Mouse (Mus musculus) kidney, postnatal 0 days (tissue): ENCODE results near the gene Dnajc8. TPM values are rescaled to one million over a fixed set of nuclear protein-coding genes. Genes with fewer than 3 reads are reported as not detected.

Experiments
- ATAC-seq: fragments of 200-750 bp; cut with Nextera tagmentation; replicated peaks from 2 replicates; pipeline ENCODE4 v1.8.0; 2017; ENCODE audit warnings: low read depth, moderate number of reproducible peaks, moderate TSS enrichment, moderate library complexity; ENCODE audit not compliant: low FRiP score
- DNase-seq: peaks from one replicate; pipeline ENCODE4 v3.0.0-alpha.2; 2016; ENCODE audit warnings: low spot score
- H3K27ac ChIP-seq: fragments of 300-500 bp; sonication (generic); 2 replicates; pipeline ENCODE4 v1.5.1; 2014; ENCODE audit warnings: mild to moderate bottlenecking
- H3K27me3 ChIP-seq: fragments of 300-500 bp; sonication (generic); 2 replicates; pipeline ENCODE4 v1.6.1; 2014; ENCODE audit warnings: low read length, mixed read lengths; ENCODE audit not compliant: insufficient read depth
- H3K36me3 ChIP-seq: fragments of 300-500 bp; sonication (generic); 2 replicates; pipeline ENCODE4 v1.6.1; 2014; ENCODE audit warnings: low read length, mixed read lengths; ENCODE audit not compliant: insufficient read depth
- H3K4me1 ChIP-seq: fragments of 300-500 bp; sonication (generic); replicated peaks from 2 replicates; pipeline ENCODE4 v1.6.1; 2014; ENCODE audit warnings: antibody characterized with exemption, low read length, mixed read lengths; ENCODE audit not compliant: insufficient read depth
- H3K4me2 ChIP-seq: fragments of 300-500 bp; sonication (generic); 2 replicates; pipeline ENCODE4 v1.6.1; 2014; ENCODE audit warnings: mild to moderate bottlenecking, low read length, moderate library complexity, mixed read lengths
- H3K4me3 ChIP-seq: fragments of 300-500 bp; sonication (generic); replicated peaks from 2 replicates; pipeline ENCODE4 v1.5.1; 2014; ENCODE audit warnings: low read depth, low read length
- H3K9ac ChIP-seq: fragments of 300-500 bp; sonication (generic); 2 replicates; pipeline ENCODE4 v1.6.1; 2014; ENCODE audit warnings: low read depth, low read length
- H3K9me3 ChIP-seq: fragments of 300-500 bp; sonication (generic); replicated peaks from 2 replicates; pipeline ENCODE4 v1.6.1; 2016; ENCODE audit warnings: low read length, inconsistent platforms, mixed read lengths
- CTCF ChIP-seq: IDR thresholded peaks from 2 replicates; pipeline ENCODE4 v1.5.1; 2016; ENCODE audit warnings: antibody characterized with exemption, low read depth, mild to moderate bottlenecking, moderate library complexity
- WGBS: fragments of 180-500 bp; shearing (Covaris S2); extraction: QIAGEN DNeasy Blood & Tissue Kit; methylation state at CpG from one replicate; pipeline ENCODE4 v1.1.7; 2014; 5-methylcytosine and 5-hydroxymethylcytosine counted together
- polyA plus RNA-seq: library from polyadenylated mRNA; unstranded; fragments of >200 nt; fragmentation: Nextera tagmentation; extraction: Ambion mirVana; gene quantifications from 2 replicates; pipeline ENCODE4 v1.2.1, GENCODE M21; 2015

The Dnajc8 gene
- polyA plus RNA-seq = 162 and 170 TPM in 2 replicates

DNA sequence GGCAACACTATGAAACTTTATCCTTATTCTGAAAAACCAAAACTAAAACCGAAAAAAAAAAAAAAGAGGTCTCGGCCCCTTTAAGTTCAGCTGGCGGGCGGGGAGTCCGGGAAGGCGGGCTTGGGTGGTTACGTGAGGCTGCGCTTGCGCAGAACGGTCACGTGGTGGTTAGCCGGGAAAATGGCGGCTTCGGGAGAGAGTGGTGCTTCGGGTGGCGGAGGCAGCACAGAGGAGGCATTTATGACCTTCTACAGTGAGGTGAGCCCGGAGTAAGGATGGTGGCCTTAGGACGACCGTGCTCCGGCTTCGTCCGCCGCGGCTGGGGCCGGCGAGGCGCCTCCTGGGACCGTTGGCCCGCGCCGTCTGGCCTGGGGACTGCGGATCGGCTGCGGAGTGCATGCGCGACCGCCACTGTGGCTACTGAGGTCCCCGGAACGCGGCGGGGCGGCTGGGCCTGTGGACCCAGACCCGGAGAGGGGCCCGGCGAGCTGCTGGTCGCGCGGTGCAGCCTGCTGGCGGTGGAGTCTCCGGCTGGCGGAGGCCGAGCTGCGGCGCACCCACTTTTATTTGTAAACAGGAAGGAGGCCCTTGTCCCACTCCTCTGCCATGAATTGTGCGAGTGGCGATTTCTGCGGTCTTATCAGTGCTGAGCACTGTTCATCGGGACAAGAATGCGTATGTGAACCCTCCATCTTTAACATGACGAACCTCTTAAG, at the start of gene Dnajc8:
TSS of gene Dnajc8 (plus strand) at position 145 of the 716 bp plus-strand sequence.
- ATAC-seq (peak; percentile 70), DNase-seq (peak; percentile 97)
- TF ChIP-seq CTCF = no peak
- H3K4me1 ChIP-seq = peaks cover 7% of the 10 kb centered on the region; the same call in 1 of the 2 replicates
- H3K9me3 ChIP-seq = no peaks in the 10 kb centered on the region
- under 1% methylated on average over 60 of the region's 60 CpGs for WGBS
- peak within 1 kb of the TSS; percentile 90 for H3K27ac ChIP-seq
- peak within 1 kb of the TSS; percentile 86 for H3K4me2 ChIP-seq
- H3K27me3 ChIP-seq = no peaks in the 10 kb centered on the region
- peaks cover 11% of the 10 kb centered on the region; the same call in 1 of the 2 replicates for H3K36me3 ChIP-seq
- peak within 1 kb of the TSS; percentile 95 for H3K4me3 ChIP-seq
- H3K9ac ChIP-seq = peak within 1 kb of the TSS; percentile 96

GRCm38 (mm10) chr4:132488521-132488920, 46.8 kb upstream of the Dnajc8 start:
- H3K4me2 ChIP-seq = no peak overlapping the region
- DNase-seq (no peak), ATAC-seq (no peak)
- no peak for TF ChIP-seq CTCF
- no peaks in the 10 kb centered on the region; the same call in 1 of the 2 replicates for H3K4me1 ChIP-seq
- 84% methylated on average over 3 of the region's 3 CpGs for WGBS
- H3K9me3 ChIP-seq = no peaks in the 10 kb centered on the region
- H3K9ac ChIP-seq = no peak overlapping the region
- no peak overlapping the region for H3K27ac ChIP-seq
- no peak overlapping the region for H3K4me3 ChIP-seq
- H3K36me3 ChIP-seq = peaks cover 10% of the 10 kb centered on the region; the same call in 1 of the 2 replicates
- no peaks in the 10 kb centered on the region for H3K27me3 ChIP-seq

DNA sequence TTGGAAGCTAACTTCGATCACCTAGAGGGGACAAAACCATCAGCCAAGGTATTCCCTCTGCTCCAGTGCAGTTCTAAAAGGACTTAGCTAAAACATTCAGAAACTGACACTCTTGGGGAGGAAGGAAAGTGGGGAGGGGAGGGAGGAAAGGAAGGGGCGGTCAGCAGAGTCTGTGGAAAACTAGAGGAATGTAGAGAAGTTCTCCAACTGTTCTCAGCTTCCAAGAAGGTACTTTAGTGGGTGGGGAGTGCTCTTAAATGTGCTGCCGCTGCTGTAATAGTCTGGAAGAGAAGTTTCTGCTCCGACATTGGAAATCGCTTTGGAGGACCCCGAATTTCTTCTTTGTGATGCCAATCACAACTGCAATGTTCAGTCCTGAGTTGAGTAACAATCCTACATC, 46.4 kb upstream of the Dnajc8 start:
- H3K9ac ChIP-seq = no peak overlapping the region

DNA sequence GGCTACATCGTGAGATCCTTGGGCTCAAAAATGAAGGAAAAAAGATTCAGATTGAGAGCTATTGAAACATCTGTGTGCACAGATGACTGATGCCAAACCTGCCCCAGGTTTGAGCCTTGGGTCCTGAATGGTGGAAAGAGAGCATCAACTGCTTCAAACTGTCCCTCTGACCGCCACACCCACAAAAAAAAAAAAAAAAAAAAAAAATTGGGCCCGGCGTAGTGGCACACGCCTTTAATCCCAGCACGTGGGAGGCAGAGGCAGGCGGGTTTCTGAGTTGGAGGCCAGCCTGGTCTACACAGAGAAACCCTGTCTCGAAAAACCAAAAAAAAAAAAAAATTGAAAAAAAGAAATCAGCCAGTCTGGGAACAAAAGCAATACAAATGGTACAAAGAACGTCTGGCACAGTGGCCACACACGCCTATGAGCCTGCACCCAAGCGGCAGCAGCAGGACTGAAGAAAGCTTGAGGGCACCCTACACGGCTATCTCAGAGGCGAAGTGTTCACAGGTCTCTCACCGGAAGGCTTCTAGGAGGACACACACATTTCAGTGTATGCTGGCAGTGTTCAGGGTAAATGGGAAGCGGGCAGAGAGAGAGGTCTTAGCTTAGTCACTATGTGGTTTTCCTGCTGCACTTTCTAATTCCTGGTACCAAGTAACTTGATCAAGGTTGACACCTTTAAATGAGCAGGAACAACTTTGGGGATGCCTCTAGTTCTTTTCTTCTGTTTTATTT, 44.9 kb upstream of the Dnajc8 start:
- Histone ChIP-seq H3K9ac (no peak overlapping the region), H3K27ac (no peak overlapping the region), H3K36me3 (peaks cover 26% of the 10 kb centered on the region), H3K4me1 (no peaks in the 10 kb centered on the region; the same call in 1 of the 2 replicates), H3K4me2 (no peak overlapping the region), H3K9me3 (no peaks in the 10 kb centered on the region), H3K4me3 (no peak overlapping the region), H3K27me3 (no peaks in the 10 kb centered on the region)
- no peak for TF ChIP-seq CTCF
- DNase-seq = no peak
- WGBS = 91% methylated on average over 15 of the region's 15 CpGs
- no peak for ATAC-seq

More for the DNA sequence above, 46.4 kb upstream of the Dnajc8 start:
- no peak for TF ChIP-seq CTCF
- H3K36me3 ChIP-seq = peaks cover 13% of the 10 kb centered on the region; the same call in 1 of the 2 replicates
- H3K27me3 ChIP-seq = no peaks in the 10 kb centered on the region
- H3K4me1 ChIP-seq = no peaks in the 10 kb centered on the region; the same call in 1 of the 2 replicates
- 55% methylated on average over 6 of the region's 6 CpGs for WGBS
- H3K27ac ChIP-seq = no peak overlapping the region
- no peak for ATAC-seq
- DNase-seq = no peak
- no peak overlapping the region for H3K4me3 ChIP-seq
- H3K4me2 ChIP-seq = no peak overlapping the region
- no peaks in the 10 kb centered on the region for H3K9me3 ChIP-seq

DNA sequence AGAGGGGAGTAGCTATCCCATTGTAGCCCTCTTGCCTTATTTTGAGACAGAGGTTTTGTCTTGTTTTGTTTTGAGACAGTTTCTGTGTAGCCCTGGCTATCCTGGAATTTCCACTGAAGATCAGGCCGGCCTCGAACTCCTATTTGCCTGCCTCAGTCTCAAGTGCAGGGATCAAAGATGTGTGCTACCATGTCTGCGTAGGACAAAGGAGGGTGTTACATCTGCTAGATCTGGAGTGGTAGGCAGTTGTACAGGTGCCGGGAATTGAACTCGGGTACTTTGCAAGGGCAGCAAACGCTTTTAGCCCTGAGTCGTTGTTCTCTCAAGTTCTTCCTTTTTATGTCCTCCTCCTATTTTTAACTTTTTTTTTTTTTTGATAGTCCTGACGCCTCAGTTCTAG, 44.3 kb upstream of the Dnajc8 start:
- no peak overlapping the region for H3K4me2 ChIP-seq
- H3K27ac ChIP-seq = no peak overlapping the region
- no peak for TF ChIP-seq CTCF
- H3K4me3 ChIP-seq = no peak overlapping the region
- WGBS = 89% methylated on average over 8 of the region's 8 CpGs
- peaks cover 31% of the 10 kb centered on the region for H3K36me3 ChIP-seq
- DNase-seq (no peak), ATAC-seq (no peak)
- H3K4me1 ChIP-seq = no peaks in the 10 kb centered on the region; the same call in 1 of the 2 replicates
- no peak overlapping the region for H3K9ac ChIP-seq
- no peaks in the 10 kb centered on the region for H3K9me3 ChIP-seq
- no peaks in the 10 kb centered on the region for H3K27me3 ChIP-seq

DNA sequence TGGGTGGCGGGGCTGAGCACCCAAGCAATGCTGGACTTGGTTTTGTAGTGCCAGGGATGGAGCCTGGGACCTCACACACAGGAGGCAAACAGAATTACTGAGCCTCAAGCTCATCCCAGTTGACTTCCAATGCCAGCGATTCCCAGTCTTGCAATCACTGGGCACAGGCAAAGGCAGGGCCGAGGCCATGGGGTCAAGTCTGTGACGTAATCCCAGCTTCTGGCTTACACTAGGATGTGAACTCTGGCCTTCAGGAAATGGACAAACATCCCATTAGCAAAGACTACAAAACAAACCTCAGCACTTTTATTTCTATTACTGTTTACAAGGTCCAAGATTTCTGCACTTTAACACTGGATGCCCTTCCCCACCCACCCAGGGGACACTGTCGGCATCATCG, 43.6 kb upstream of the Dnajc8 start:
- no peaks in the 10 kb centered on the region; the same call in 1 of the 2 replicates for H3K4me1 ChIP-seq
- H3K4me2 ChIP-seq = no peak overlapping the region
- no peaks in the 10 kb centered on the region for H3K27me3 ChIP-seq
- H3K27ac ChIP-seq = 0 out of 2 replicates have a peak overlapping the region, but pooled peaks have one; percentile 50
- H3K36me3 ChIP-seq = peaks cover 38% of the 10 kb centered on the region
- H3K4me3 ChIP-seq = no peak overlapping the region
- no peak overlapping the region for H3K9ac ChIP-seq
- TF ChIP-seq CTCF = no peak
- ATAC-seq (peak; percentile 71), DNase-seq (no peak)
- no peaks in the 10 kb centered on the region for H3K9me3 ChIP-seq
- 63% methylated on average over 6 of the region's 6 CpGs for WGBS
